Mouse (Mus musculus) layer of hippocampus, postnatal 14 days (tissue): ENCODE measurements around the gene Gm21409. TPM values are rescaled to one million over a fixed set of nuclear protein-coding genes. Genes with fewer than 3 reads are reported as not detected.
"Not testable (repeated sequence)": the region's sequence is repeated elsewhere in the genome, so short reads cannot be mapped to it uniquely, and the experiment has no call there.

Experiments
- DNase-seq, 2 experiments: peaks; one replicate each; pipeline ENCODE4 v3.0.0; 2021 to 2022; ENCODE audit warnings: low spot score in 2 of 2, mixed read lengths in 1 of 2
- long read RNA-seq, 2 experiments: library from polyadenylated mRNA; stranded (forward); transcript quantifications; one replicate each; pipeline ENCODE4 v2.0.0; 2021
- total RNA-seq, 2 experiments: library from RNA; stranded (reverse); gene quantifications; 2 replicates each; pipeline ENCODE4 v1.2.3; 2021

The Gm21409 gene
- total RNA-seq, result not detected
- long read RNA-seq, experiment 1, result 0 reads
- long read RNA-seq, experiment 2, result 0 reads

DNA sequence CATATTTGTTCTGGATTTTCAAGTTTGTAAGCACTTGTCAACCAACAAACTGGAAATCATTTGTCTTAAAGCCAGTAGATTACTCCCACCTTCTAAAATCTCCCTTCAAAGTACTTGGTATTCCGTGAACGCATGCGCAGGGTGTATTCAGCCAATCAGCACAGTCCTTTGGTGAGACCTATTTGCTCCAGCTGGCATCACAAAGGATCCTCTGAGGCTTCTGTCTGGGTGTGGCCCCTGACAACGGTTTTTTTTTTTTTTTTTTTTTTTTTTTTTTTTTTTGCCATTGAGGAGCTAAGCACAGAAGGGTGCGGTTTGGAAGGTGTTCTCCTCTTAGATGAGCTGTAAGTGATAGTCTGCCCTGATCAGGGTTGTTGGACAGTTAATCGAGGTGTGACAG is at the start of gene Gm21409:
Gene Gm21409 (plus strand): TSS at position 301 of the 400 bp plus-strand sequence.
- DNase-seq, result not testable (repeated sequence)

Other genes starting within 250 kb of the Gm21409 start
- not detected for gene Gm21394, start 181.8 kb upstream of the Gm21409 start, total RNA-seq